Mouse (Mus musculus) cerebellum, adult 2 months (tissue): ENCODE results near the gene Ptprf. TPM values are rescaled to one million over a fixed set of nuclear protein-coding genes. Genes with fewer than 3 reads are reported as not detected.

Experiments used
- DNase-seq, 2 experiments: peaks; one replicate each; pipeline ENCODE4 v3.0.0; 2021
- H3K27ac ChIP-seq: fragments of 200-500 bp; 2 replicates; pipeline ENCODE4 v1.5.1; 2012; ENCODE audit warnings: low read length, control low read depth, inconsistent platforms; ENCODE audit not compliant: insufficient read depth
- H3K27me3 ChIP-seq: fragments of 200-500 bp; 2 replicates; pipeline ENCODE4 v1.6.1; 2012; ENCODE audit warnings: inconsistent platforms, mild to moderate bottlenecking, low read length, moderate library complexity; ENCODE audit not compliant: control insufficient read depth, insufficient read depth
- H3K4me1 ChIP-seq: fragments of 200-500 bp; 2 replicates; pipeline ENCODE4 v1.6.1; 2011; ENCODE audit warnings: low read length; ENCODE audit not compliant: control insufficient read depth, insufficient read depth
- H3K4me3 ChIP-seq: fragments of 200-500 bp; replicated peaks from 2 replicates; pipeline ENCODE3; 2011; ENCODE audit warnings: mild to moderate bottlenecking, low read depth, low read length, control low read depth; ENCODE audit not compliant: insufficient read depth
- CTCF ChIP-seq: fragments of 200-500 bp; IDR thresholded peaks from 2 replicates; pipeline ENCODE4 v1.5.1; 2011; ENCODE audit warnings: low read depth, mild to moderate bottlenecking, control low read depth, low read length, moderate library complexity, borderline replicate concordance; ENCODE audit not compliant: insufficient read depth
- POLR2A ChIP-seq: fragments of 200-500 bp; IDR thresholded peaks from 2 replicates; pipeline ENCODE4 v1.6.1; 2011; ENCODE audit warnings: low read length, control low read depth, borderline replicate concordance; ENCODE audit not compliant: insufficient read depth
- WGBS: fragments of 180-500 bp; shearing (Covaris S2); methylation state at CpG from one replicate; pipeline ENCODE4 v1.1.7; 2018; 5-methylcytosine and 5-hydroxymethylcytosine counted together
- polyA plus RNA-seq: library from polyadenylated mRNA; depleted of rRNA; stranded (reverse); fragments of >200 nt; gene quantifications from 2 replicates; pipeline ENCODE4 v1.2.3, GENCODE M21; 2012

Ptprf gene
- polyA plus RNA-seq, 1 experiment, result 26.9 TPM

GRCm38 (mm10) chr4:118205906-118206305 is 85.3 kb downstream of the Ptprf start:
- Histone ChIP-seq H3K4me1 (no peaks in the 10 kb centered on the region), H3K4me3 (no peak overlapping the region), H3K27ac (no peak overlapping the region), H3K27me3 (no peaks in the 10 kb centered on the region)
- 96% methylated on average over 2 of the region's 2 CpGs for WGBS
- no peak for TF ChIP-seq CTCF
- TF ChIP-seq POLR2A, result no peak
- no peak for DNase-seq

- Histone ChIP-seq H3K27me3 (no peaks in the 10 kb centered on the region), H3K4me1 (no peaks in the 10 kb centered on the region; the same call in 1 of the 2 replicates), H3K4me3 (no peak overlapping the region), H3K27ac (no peak overlapping the region)
- TF ChIP-seq POLR2A (no peak), CTCF (no peak)
- 94% methylated on average over 2 of the region's 2 CpGs for WGBS
- no peak for DNase-seq
Observed at GRCm38 (mm10) chr4:118199093-118199492, 92.1 kb downstream of the Ptprf start.

DNA sequence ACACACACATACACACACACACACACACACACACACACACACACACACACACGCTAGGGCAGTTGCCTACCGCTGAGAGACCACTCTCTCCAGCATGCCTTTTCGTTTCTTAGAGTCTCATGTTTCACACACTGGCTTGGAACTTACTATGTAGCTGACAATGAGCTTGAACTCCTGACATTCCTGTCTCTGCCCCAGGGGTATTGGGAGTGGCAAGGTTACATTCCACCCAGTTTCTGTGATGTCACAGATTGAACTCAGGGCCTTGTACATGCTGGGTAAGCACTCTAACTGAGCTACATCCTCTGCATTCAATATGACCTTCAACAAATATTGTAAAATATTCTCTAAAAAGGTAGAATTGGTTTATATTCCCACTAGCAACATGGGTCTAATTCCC is 92.6 kb downstream of the Ptprf start:
- DNase-seq, result no peak
- 77% methylated on average over 3 of the region's 3 CpGs for WGBS
- H3K27me3 ChIP-seq, result no peaks in the 10 kb centered on the region
- H3K4me1 ChIP-seq, result no peaks in the 10 kb centered on the region; the same call in 1 of the 2 replicates
- H3K27ac ChIP-seq, result no peak overlapping the region
- no peak for TF ChIP-seq CTCF
- no peak for TF ChIP-seq POLR2A
- H3K4me3 ChIP-seq, result no peak overlapping the region

- WGBS, result 72% methylated on average over 10 of the region's 10 CpGs
- no peak overlapping the region for H3K4me3 ChIP-seq
- no peak for DNase-seq
- no peak overlapping the region for H3K27ac ChIP-seq
- no peaks in the 10 kb centered on the region; the same call in 1 of the 2 replicates for H3K4me1 ChIP-seq
- no peaks in the 10 kb centered on the region for H3K27me3 ChIP-seq
- TF ChIP-seq CTCF (no peak), POLR2A (no peak)
Observed at GRCm38 (mm10) chr4:118196185-118196584, 95.0 kb downstream of the Ptprf start.

- H3K4me1 ChIP-seq, result peaks cover 4% of the 10 kb centered on the region
- H3K27ac ChIP-seq, result peak overlapping the region; percentile 43
- no peak for DNase-seq
- TF ChIP-seq CTCF, result no peak
- no peak for TF ChIP-seq POLR2A
- H3K4me3 ChIP-seq, result peak overlapping the region; percentile 82
- WGBS, result 12% methylated on average over 17 of the region's 17 CpGs
- no peaks in the 10 kb centered on the region for H3K27me3 ChIP-seq
Observed at GRCm38 (mm10) chr4:118180301-118181080, 110.7 kb downstream of the Ptprf start.

- no peaks in the 10 kb centered on the region for H3K27me3 ChIP-seq
- H3K4me1 ChIP-seq, result peaks cover 4% of the 10 kb centered on the region
- peak within 1 kb of the TSS; percentile 88 for H3K27ac ChIP-seq
- peak within 1 kb of the TSS; percentile 82 for H3K4me3 ChIP-seq
- WGBS, result under 1% methylated on average over 38 of the region's 38 CpGs
- no peak for TF ChIP-seq CTCF
- TF ChIP-seq POLR2A, result peak; percentile 56; the same call in 1 of the 2 replicates
- DNase-seq, result peak; percentile 94 to 97
Observed at GRCm38 (mm10) chr4:118179467-118180300, 111.5 kb downstream of the Ptprf start, which contains the start of gene Kdm4a. TSS of gene Kdm4a (minus strand) at chr4:118180043.

- peaks cover 4% of the 10 kb centered on the region for H3K4me1 ChIP-seq
- no peak for DNase-seq
- peak overlapping the region; percentile 63; the same call in 1 of the 2 replicates for H3K27ac ChIP-seq
- TF ChIP-seq POLR2A (no peak), CTCF (no peak)
- WGBS, result 1% methylated on average over 12 of the region's 12 CpGs
- H3K27me3 ChIP-seq, result no peaks in the 10 kb centered on the region
- peak overlapping the region; percentile 82 for H3K4me3 ChIP-seq
Observed at GRCm38 (mm10) chr4:118178952-118179466, 112.2 kb downstream of the Ptprf start.

DNA sequence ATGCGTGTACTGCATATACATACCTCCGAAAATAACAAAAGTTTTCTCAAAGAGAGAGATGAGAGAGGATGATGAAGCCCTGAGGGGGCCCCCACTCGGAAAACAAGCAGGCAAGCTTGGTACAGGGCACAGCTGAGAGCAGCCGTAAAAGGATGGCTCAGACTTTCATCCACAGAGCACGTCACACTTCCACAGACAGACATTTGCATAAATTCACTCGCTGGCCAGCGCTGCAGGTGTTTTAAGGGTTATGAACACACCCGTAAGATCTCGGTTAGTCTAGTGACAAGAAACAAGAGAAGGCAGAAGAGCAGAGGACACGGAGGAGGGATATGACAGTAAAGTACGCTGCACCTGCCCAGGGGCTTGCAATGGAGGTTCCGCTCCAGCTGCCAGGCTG is 118.7 kb downstream of the Ptprf start:
- no peak overlapping the region for H3K27ac ChIP-seq
- no peak for TF ChIP-seq CTCF
- no peak for TF ChIP-seq POLR2A
- no peak overlapping the region for H3K4me3 ChIP-seq
- DNase-seq, result no peak
- peaks cover 3% of the 10 kb centered on the region for H3K4me1 ChIP-seq
- 85% methylated on average over 12 of the region's 12 CpGs for WGBS
- no peaks in the 10 kb centered on the region for H3K27me3 ChIP-seq
